Mouse (Mus musculus): ENCODE data around the gene Msi2.

GRCm38 (mm10) chr11:88295298-88295697, 423.0 kb downstream of the Msi2 start:
- TF ChIP-seq CTCF (IDR thresholded peaks at IDR 0.05; ENCODE audit: low read depth) = no peak
- TF ChIP-seq EP300 (IDR thresholded peaks at IDR 0.05; ENCODE audit: low read depth) = no peak
